Mouse (Mus musculus) testis, adult 2 months (tissue): ENCODE results near the gene Tceal3. TPM values are rescaled to one million over a fixed set of nuclear protein-coding genes. Genes with fewer than 3 reads are reported as not detected.
"Not testable (repeated sequence)": the region's sequence is repeated elsewhere in the genome, so short reads cannot be mapped to it uniquely, and the experiment has no call there.

Source experiments
- H3K27ac ChIP-seq: fragments of 200-500 bp; 2 replicates; pipeline ENCODE4 v1.5.1; 2012; ENCODE audit warnings: low read depth, low read length; ENCODE audit not compliant: control insufficient read depth, insufficient read depth
- H3K27me3 ChIP-seq: fragments of 200-500 bp; 2 replicates; pipeline ENCODE4 v1.6.1; 2012; ENCODE audit warnings: mild to moderate bottlenecking, low read length, moderate library complexity; ENCODE audit not compliant: control insufficient read depth, insufficient read depth
- H3K36me3 ChIP-seq: fragments of 200-500 bp; 2 replicates; pipeline ENCODE4 v1.6.1; 2012; ENCODE audit warnings: mild to moderate bottlenecking, low read length; ENCODE audit not compliant: control insufficient read depth, insufficient read depth
- H3K4me1 ChIP-seq: fragments of 200-500 bp; 2 replicates; pipeline ENCODE4 v1.6.1; 2012; ENCODE audit warnings: low read length; ENCODE audit not compliant: control insufficient read depth, insufficient read depth
- H3K4me3 ChIP-seq: fragments of 200-500 bp; 2 replicates; pipeline ENCODE4 v1.5.1; 2012; ENCODE audit warnings: low read depth, mild to moderate bottlenecking, low read length, moderate library complexity, mixed read lengths; ENCODE audit not compliant: control insufficient read depth
- CTCF ChIP-seq: fragments of 200-500 bp; IDR thresholded peaks from 2 replicates; pipeline ENCODE4 v1.5.1; 2012; ENCODE audit warnings: low read depth, mild to moderate bottlenecking, inconsistent platforms, low read length, moderate library complexity; ENCODE audit not compliant: control insufficient read depth, insufficient read depth, insufficient replicate concordance
- POLR2A ChIP-seq: fragments of 200-500 bp; IDR thresholded peaks from 2 replicates; pipeline ENCODE4 v1.6.1; 2012; ENCODE audit warnings: low read depth, mild to moderate bottlenecking, inconsistent platforms, low read length, moderate library complexity; ENCODE audit not compliant: control insufficient read depth
- polyA plus RNA-seq: library from polyadenylated mRNA; depleted of rRNA; stranded (reverse); fragments of >200 nt; gene quantifications from 2 replicates; pipeline ENCODE4 v1.2.3, GENCODE M21; 2012; rRNA removed

The Tceal3 gene
- polyA plus RNA-seq, 1 experiment, result 2.6 TPM

- Histone ChIP-seq H3K27ac (peak overlapping the region; percentile 88), H3K4me3 (peak overlapping the region; percentile 92), H3K4me1 (no peaks in the 10 kb centered on the region), H3K27me3 (no peaks in the 10 kb centered on the region), H3K36me3 (no peaks in the 10 kb centered on the region)
- TF ChIP-seq CTCF, result no peak
- TF ChIP-seq POLR2A, result no peak
Observed at GRCm38 (mm10) chrX:136708782-136709181, 118.1 kb downstream of the Tceal3 start.

DNA sequence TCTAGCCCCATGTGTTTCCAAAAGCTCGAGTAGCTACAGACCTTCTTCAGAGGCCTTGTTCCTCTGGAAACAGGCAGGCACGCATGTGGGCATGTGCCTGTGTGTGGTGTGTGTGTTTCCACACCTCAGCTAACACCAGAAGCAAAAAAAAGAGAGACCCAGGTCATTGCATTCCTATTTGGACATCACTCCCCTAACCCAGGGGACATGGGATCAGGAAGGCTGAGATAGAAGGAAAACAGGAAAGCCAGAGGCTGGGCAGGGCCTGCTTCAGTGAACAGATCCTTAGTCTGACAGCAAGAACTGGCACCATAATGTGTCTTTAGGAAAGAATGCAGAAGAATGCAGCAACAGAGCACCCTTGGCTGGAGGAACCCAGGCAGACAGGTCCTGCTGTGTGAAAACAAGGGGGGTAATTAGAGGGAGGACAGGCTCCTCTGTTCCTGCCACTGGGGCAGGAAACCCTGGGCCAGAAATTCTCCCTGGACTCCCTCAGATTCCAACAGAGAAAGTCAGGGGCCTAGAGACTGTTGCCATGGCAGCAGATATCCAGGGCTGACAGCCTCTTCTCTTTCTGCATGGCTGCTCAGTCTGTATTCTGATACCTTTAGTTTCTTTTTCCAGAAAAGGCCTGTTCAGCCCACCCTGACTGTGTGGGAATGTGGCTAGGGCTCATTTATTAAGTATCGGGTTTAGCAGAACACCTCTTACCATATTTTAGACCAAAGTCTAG lies 124.3 kb downstream of the Tceal3 start:
- not testable (repeated sequence) for H3K27me3 ChIP-seq, H3K4me3 ChIP-seq, H3K27ac ChIP-seq, H3K4me1 ChIP-seq, H3K36me3 ChIP-seq

Other genes starting within 250 kb of the Tceal3 start
- gene Kir3dl1, start 72.8 kb upstream of the Tceal3 start, polyA plus RNA-seq, result not detected in 2 replicates
- 0.13 and 0.15 TPM in 2 replicates for gene Kir3dl2, start 46.8 kb upstream of the Tceal3 start, polyA plus RNA-seq
- gene Tceal1, start 117.1 kb downstream of the Tceal3 start, polyA plus RNA-seq, result 1.0 and 1.3 TPM in 2 replicates
- gene Morf4l2, start 152.8 kb downstream of the Tceal3 start, polyA plus RNA-seq, result 20.4 and 22.6 TPM in 2 replicates
- gene Glra4, start 189.3 kb downstream of the Tceal3 start, polyA plus RNA-seq, result 0.05 TPM in 1 of 2 replicates, not detected in the other
- 10.6 and 15.6 TPM in 2 replicates for gene Plp1, start 231.8 kb downstream of the Tceal3 start, polyA plus RNA-seq